Mouse (Mus musculus) MEL (cell line): ENCODE results near the gene Fut8.

ENCODE experiments used
- CHD2 ChIP-seq: IDR thresholded peaks from 2 replicates; pipeline ENCODE4 v1.6.1; 2011; ENCODE audit warnings: low read length, improper control_type of control experiment
- CTCF ChIP-seq, 3 experiments: IDR thresholded peaks in 2 of 3; conservative IDR thresholded peaks in 1 of 3; 2 replicates each; pipeline ENCODE4 v1.5.1; 2011 to 2012; ENCODE audit warnings: low read length in 3 of 3, low read depth in 2 of 3, mild to moderate bottlenecking in 2 of 3, improper control_type of control experiment in 1 of 3, inconsistent platforms in 1 of 3, mixed read lengths in 1 of 3, moderate library complexity in 1 of 3; ENCODE audit not compliant: control insufficient read depth in 1 of 3, insufficient read depth in 1 of 3, poor library complexity in 1 of 3, severe bottlenecking in 1 of 3
- EP300 ChIP-seq, 2 experiments: IDR thresholded peaks; 2 replicates each; pipeline ENCODE4 v1.6.1; 2011; ENCODE audit warnings: improper control_type of control experiment in 2 of 2, low read length in 2 of 2, low read depth in 1 of 2, mild to moderate bottlenecking in 1 of 2
- GATA1 ChIP-seq: IDR thresholded peaks from 2 replicates; pipeline ENCODE4 v1.6.1; 2011; ENCODE audit warnings: low read depth, low read length, improper control_type of control experiment
- HCFC1 ChIP-seq: IDR thresholded peaks from 2 replicates; pipeline ENCODE4 v1.6.1; 2012; ENCODE audit warnings: low read depth, mild to moderate bottlenecking, inconsistent platforms, low read length, improper control_type of control experiment, moderate library complexity
- MAZ ChIP-seq: IDR thresholded peaks from 2 replicates; pipeline ENCODE4 v1.6.1; 2012; ENCODE audit warnings: low read depth, mild to moderate bottlenecking, inconsistent platforms, low read length, improper control_type of control experiment
- NRF1 ChIP-seq: IDR thresholded peaks from 2 replicates; pipeline ENCODE4 v1.6.1; 2014; ENCODE audit warnings: low read depth, mild to moderate bottlenecking, inconsistent platforms, low read length, improper control_type of control experiment, moderate library complexity; ENCODE audit not compliant: poor library complexity, insufficient read depth, severe bottlenecking
- POLR2A ChIP-seq, 2 experiments: IDR thresholded peaks; 2 replicates each; pipeline ENCODE4 v1.6.1; 2011 to 2012; ENCODE audit warnings: low read length in 2 of 2, mild to moderate bottlenecking in 2 of 2, control low read depth in 1 of 2, improper control_type of control experiment in 1 of 2, low read depth in 1 of 2, moderate library complexity in 1 of 2; ENCODE audit not compliant: control insufficient read depth in 1 of 2, insufficient read depth in 1 of 2, poor library complexity in 1 of 2
- RCOR1 ChIP-seq: IDR thresholded peaks from 2 replicates; pipeline ENCODE4 v1.6.1; 2012; ENCODE audit warnings: low read depth, mild to moderate bottlenecking, inconsistent platforms, low read length, improper control_type of control experiment
- USF1 ChIP-seq: IDR thresholded peaks from 2 replicates; pipeline ENCODE4 v1.6.1; 2014; ENCODE audit warnings: low read depth, mild to moderate bottlenecking, inconsistent platforms, low read length, improper control_type of control experiment, moderate library complexity

DNA sequence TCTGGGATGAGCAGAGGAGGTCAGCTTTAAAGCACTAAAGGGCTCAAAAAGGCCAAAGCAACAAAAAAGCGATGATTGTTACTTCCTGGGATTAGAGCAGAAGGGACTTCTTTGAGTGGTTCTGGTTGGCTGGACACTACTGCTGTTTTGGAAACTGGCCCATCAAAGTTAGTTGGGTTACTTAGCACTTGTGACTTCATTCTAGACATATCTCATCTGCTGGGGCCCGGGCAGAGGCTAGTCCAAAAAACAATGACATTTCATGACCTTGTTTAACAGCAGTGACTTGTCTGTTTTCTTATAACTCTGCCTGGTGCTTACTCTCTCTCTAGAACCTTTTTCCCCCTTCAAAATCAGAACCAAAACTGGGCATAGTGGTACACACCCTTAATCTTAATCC, 59.9 kb downstream of the Fut8 start:
- TF ChIP-seq EP300 (IDR thresholded peaks at IDR 0.05; ENCODE audit: low read depth in 1 of 2, low read length in 2 of 2) (no peak), HCFC1 (no peak), RCOR1 (no peak), USF1 (no peak), POLR2A (IDR thresholded peaks at IDR 0.05; ENCODE audit: control insufficient read depth in 1 of 2, insufficient read depth in 1 of 2, low read depth in 1 of 2, low read length in 2 of 2, poor library complexity in 1 of 2) (no peak), CHD2 (no peak), CTCF (IDR thresholded peaks at IDR 0.05 in 2 of 3, conservative IDR thresholded peaks at IDR 0.05 in 1 of 3; ENCODE audit: control insufficient read depth in 1 of 3, insufficient read depth in 1 of 3, low read depth in 2 of 3, low read length in 3 of 3, poor library complexity in 1 of 3, severe bottlenecking in 1 of 3) (no peak), NRF1 (no peak), MAZ (no peak), GATA1 (no peak)
